Mouse (Mus musculus) small intestine, adult 2 months (tissue): ENCODE measurements around the gene Mfrp. TPM values are rescaled to one million over a fixed set of nuclear protein-coding genes. Genes with fewer than 3 reads are reported as not detected.
A peak's percentile ranks its signal among the peaks of the same experiment; 100 is the strongest.

Experiments used
- H3K27ac ChIP-seq: fragments of 200-500 bp; 2 replicates; pipeline ENCODE4 v1.5.1; 2012; ENCODE audit warnings: low read depth, low read length, control low read depth, inconsistent platforms; ENCODE audit not compliant: insufficient read depth
- H3K27me3 ChIP-seq: fragments of 200-500 bp; 2 replicates; pipeline ENCODE4 v1.6.1; 2012; ENCODE audit warnings: mild to moderate bottlenecking, moderate library complexity, low read length, inconsistent platforms; ENCODE audit not compliant: control insufficient read depth, insufficient read depth
- H3K36me3 ChIP-seq: fragments of 200-500 bp; 2 replicates; pipeline ENCODE4 v1.6.1; 2012; ENCODE audit warnings: mild to moderate bottlenecking, low read length, control low read depth, inconsistent platforms; ENCODE audit not compliant: control insufficient read depth, insufficient read depth
- H3K4me1 ChIP-seq: fragments of 200-500 bp; 2 replicates; pipeline ENCODE4 v1.6.1; 2012; ENCODE audit warnings: low read length, inconsistent platforms, mixed read lengths; ENCODE audit not compliant: control insufficient read depth, insufficient read depth, insufficient read length
- H3K4me3 ChIP-seq: fragments of 200-500 bp; 2 replicates; pipeline ENCODE4 v1.5.1; 2012; ENCODE audit warnings: low read depth, mild to moderate bottlenecking, control low read depth, inconsistent platforms, low read length, moderate library complexity
- CTCF ChIP-seq: fragments of 200-500 bp; IDR thresholded peaks from 2 replicates; pipeline ENCODE4 v1.5.1; 2012; ENCODE audit warnings: low read depth, mild to moderate bottlenecking, control low read depth, inconsistent platforms, low read length, moderate library complexity, mixed read lengths; ENCODE audit not compliant: insufficient replicate concordance, insufficient read length; ENCODE audit errors: extremely low read depth
- POLR2A ChIP-seq: fragments of 200-500 bp; IDR thresholded peaks from 2 replicates; pipeline ENCODE4 v1.6.1; 2012; ENCODE audit warnings: low read depth, mild to moderate bottlenecking, control low read depth, inconsistent platforms, low read length, moderate library complexity
- WGBS: fragments of 180-500 bp; shearing (Covaris S2); methylation state at CpG from one replicate; pipeline ENCODE4 v1.1.7; 2018; 5-methylcytosine and 5-hydroxymethylcytosine counted together
- polyA plus RNA-seq: library from polyadenylated mRNA; depleted of rRNA; stranded (reverse); fragments of >200 nt; gene quantifications from 2 replicates; pipeline ENCODE4 v1.2.3, GENCODE M21; 2012

Gene Mfrp
- polyA plus RNA-seq, 1 experiment = 0.04 TPM

DNA sequence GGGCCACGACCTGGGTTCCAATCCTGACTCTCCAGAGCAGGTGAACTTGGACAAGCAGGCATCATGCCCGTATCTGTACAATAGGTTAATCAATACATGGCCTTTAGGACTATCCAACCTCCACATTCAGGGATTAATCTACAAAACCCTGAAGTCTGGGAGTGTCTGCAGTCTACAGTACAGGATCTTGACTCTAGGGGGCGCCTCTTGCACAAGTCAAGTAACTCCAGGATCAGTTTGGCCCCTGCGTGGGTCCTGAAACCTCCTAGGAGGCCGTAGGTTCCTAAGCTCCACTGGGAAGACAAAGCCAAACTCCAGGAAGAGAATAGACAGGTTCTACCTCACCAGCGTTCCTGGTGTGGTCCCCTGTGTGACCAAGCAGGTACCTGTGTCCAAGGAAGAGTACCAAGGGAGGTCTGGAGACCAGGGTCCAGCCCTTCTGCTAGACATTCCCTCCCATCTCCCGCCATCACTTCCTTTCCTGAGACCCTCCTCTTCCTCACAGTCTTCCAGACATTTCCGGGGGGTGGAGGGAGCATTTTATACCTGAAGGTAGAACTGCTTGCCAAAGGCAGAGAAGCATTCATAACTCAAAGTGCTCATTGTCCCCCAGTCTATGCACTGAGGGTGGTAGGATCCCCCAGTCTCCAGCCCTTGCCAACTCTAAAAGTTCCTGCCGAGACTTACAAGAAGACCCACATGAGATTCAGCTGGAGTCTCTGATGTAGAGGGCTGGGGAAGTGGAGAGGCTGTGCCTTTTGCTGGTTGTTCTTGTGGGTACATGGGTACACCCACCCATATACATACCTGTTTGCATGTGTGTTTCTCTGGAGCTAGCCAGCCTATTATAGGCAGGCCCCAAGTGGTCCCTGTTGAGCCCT, 26.9 kb upstream of the Mfrp start:
- Histone ChIP-seq H3K27ac (no peak overlapping the region), H3K4me3 (no peak overlapping the region), H3K4me1 (peaks cover 18% of the 10 kb centered on the region; the same call in 1 of the 2 replicates), H3K27me3 (no peaks in the 10 kb centered on the region), H3K36me3 (no peaks in the 10 kb centered on the region)
- 58% methylated on average over 9 of the region's 9 CpGs for WGBS
- TF ChIP-seq CTCF = peak; percentile 43; the same call in 1 of the 2 replicates
- TF ChIP-seq POLR2A = no peak

DNA sequence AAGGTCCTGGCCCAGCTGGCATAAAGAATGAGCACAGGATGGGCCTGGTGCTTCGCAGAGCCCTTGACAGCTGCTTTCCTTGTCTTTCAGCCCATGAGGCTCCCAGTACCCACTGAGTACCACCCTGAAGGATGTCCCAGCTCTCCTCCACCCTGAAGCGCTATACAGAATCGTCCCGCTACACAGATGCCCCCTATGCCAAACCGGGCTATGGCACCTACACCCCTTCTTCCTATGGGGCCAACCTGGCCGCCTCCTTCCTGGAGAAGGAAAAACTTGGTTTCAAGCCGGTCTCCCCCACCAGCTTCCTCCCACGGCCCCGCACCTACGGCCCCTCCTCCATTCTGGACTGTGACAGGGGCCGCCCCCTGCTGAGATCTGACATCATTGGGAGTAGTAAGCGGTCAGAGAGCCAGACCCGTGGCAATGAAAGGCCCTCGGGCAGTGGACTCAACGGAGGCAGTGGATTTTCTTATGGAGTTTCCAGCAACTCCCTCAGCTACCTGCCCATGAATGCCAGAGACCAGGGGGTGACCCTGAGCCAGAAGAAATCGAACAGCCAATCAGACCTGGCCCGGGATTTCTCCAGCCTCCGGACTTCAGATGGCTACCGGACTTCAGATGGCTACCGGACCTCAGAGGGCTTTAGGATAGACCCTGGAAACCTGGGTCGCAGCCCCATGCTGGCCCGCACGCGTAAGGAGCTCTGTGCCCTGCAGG, 26.1 kb upstream of the Mfrp start:
- Histone ChIP-seq H3K27me3 (no peaks in the 10 kb centered on the region), H3K36me3 (no peaks in the 10 kb centered on the region), H3K4me3 (no peak overlapping the region), H3K4me1 (peaks cover 25% of the 10 kb centered on the region), H3K27ac (no peak overlapping the region)
- TF ChIP-seq POLR2A = no peak
- TF ChIP-seq CTCF = no peak
- 91% methylated on average over 24 of the region's 24 CpGs for WGBS

DNA sequence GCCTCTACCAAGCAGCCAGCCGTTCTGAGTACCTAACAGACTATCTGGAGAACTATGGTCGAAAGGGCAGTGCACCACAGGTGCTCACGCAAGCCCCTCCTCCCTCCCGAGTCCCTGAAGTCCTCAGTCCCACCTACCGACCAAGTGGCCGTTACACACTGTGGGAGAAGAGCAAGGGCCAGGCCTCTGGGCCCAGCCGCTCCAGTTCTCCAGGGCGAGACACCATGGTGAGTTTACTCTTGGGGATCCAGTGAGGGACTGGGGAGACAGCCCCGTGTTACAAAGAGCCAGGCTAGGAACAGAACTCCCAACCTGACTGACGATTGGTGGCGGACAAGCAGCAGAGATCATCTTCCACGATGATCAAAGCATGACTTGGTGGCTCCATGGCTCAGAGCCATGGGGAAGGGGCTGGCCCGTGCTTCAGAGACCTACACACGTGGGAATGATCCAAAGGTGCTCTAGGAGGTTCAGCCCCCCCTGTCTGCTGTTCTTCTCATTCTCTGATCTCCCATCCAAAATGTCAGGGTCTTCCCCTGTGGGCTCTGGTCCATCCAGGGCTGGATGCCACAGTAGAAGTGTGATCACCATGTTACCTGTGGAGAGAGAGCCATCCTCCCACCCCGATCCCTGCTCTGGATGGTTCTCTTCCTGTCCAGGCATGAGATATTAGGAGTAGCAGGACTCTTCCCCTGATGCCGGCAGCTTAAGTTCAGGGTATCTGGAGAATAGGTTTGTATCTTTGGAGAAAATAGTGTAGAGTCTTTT, 25.3 kb upstream of the Mfrp start:
- H3K4me3 ChIP-seq = no peak overlapping the region
- H3K27me3 ChIP-seq = no peaks in the 10 kb centered on the region
- 81% methylated on average over 16 of the region's 16 CpGs for WGBS
- H3K4me1 ChIP-seq = peaks cover 32% of the 10 kb centered on the region
- TF ChIP-seq POLR2A (no peak), CTCF (no peak)
- no peaks in the 10 kb centered on the region for H3K36me3 ChIP-seq
- no peak overlapping the region for H3K27ac ChIP-seq

DNA sequence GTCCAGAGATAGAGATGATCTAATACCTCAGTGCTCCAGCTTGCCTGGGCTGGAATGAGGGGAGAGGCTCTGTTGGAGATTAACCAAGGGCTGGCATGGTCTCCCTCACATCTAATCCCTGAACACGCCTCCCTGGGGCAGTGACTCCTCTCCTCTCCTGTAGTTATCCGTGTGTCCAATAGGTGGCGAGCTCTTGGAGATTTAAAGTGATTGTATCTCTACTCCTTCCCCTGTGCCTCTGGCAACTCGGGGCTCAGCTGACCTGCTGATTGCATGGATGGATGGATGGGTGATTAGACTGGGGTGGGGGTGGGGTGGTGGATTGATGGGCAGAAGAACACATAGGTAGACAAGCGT, 24.8 kb upstream of the Mfrp start:
- Histone ChIP-seq H3K4me1 (peaks cover 35% of the 10 kb centered on the region), H3K4me3 (no peak overlapping the region), H3K27ac (no peak overlapping the region), H3K27me3 (no peaks in the 10 kb centered on the region), H3K36me3 (no peaks in the 10 kb centered on the region)
- TF ChIP-seq POLR2A (no peak), CTCF (peak; percentile 70; the same call in 1 of the 2 replicates)
- WGBS = 24% methylated on average over 5 of the region's 5 CpGs

DNA sequence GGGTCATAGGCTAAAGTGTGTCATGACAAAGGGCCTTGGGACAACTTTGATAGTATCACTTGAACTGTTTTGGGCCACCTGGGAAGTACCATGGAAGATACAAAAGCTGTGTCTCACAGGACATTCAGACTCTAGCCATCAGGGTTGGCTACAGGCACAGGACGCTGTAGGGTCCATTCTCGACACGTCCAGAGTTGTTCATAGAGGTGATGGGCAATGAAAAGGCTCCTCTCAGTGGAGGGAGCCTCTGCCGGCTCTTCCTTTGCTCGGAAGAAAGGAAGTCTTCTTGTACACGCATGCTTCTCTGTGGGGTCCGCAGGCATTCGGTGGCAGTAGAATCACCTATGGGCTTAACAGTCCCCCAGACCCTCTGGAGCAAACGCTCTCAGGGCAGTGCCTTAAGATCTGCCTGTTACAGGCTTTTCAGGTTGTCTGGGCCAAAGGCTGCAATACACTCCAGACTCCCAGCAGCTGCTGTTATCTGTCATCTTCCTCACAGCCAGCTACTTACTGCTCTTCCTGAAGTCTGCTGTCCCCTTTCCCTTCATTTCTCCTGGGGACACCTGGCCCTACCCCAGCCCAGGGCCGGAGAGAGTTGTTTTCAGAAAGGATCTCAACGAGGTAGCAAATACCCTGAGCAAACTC, 24.1 kb upstream of the Mfrp start:
- TF ChIP-seq CTCF = no peak
- TF ChIP-seq POLR2A = no peak
- Histone ChIP-seq H3K27me3 (no peaks in the 10 kb centered on the region), H3K4me1 (peaks cover 37% of the 10 kb centered on the region), H3K4me3 (no peak overlapping the region), H3K27ac (peak overlapping the region; percentile 97), H3K36me3 (no peaks in the 10 kb centered on the region)
- 82% methylated on average over 11 of the region's 11 CpGs for WGBS

DNA sequence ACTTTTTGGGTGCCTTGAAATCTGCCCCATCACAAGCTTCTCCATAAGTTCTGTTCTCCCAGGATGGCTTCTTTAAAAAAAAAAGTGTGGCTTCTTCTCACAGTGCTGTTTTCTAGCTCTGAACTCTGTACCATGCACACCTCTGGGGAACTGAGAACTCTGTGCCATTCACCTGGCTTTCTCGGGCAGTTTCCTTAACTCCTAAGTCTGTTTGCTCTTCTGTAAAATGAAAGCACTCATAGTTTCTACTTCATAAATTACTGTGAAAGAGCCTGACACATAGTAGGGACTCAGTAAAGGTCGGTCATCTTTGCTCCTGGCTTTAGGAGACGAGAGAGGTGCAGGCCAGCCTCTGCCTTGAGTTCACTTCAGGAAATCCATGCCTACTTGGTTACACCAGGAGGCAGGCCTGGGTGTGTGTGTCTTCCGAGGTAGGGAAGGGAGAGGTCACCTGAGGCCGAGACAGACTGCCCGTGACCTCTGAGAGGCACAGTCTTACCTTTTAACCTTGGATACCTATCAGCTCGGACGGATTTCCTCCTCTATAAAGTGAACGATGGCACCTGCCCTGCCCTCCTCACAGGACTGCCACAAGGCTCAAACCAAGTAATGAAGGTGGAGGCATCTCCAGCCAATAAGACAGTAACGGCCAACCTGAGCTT, 23.3 kb upstream of the Mfrp start:
- WGBS = 35% methylated on average over 10 of the region's 10 CpGs
- TF ChIP-seq CTCF (peak; percentile 13; the same call in 1 of the 2 replicates), POLR2A (no peak)
- Histone ChIP-seq H3K4me1 (peaks cover 45% of the 10 kb centered on the region), H3K4me3 (peak overlapping the region; percentile 3; the same call in 1 of the 2 replicates), H3K27ac (peak overlapping the region; percentile 97), H3K27me3 (no peaks in the 10 kb centered on the region), H3K36me3 (no peaks in the 10 kb centered on the region)
